Mouse (Mus musculus): ENCODE data around the gene Dbn1. TPM values are rescaled to one million over a fixed set of nuclear protein-coding genes. Genes with fewer than 3 reads are reported as not detected.

The Dbn1 gene
- polyA plus RNA-seq, 1 experiment from 2014 or later = 7.7 TPM

DNA sequence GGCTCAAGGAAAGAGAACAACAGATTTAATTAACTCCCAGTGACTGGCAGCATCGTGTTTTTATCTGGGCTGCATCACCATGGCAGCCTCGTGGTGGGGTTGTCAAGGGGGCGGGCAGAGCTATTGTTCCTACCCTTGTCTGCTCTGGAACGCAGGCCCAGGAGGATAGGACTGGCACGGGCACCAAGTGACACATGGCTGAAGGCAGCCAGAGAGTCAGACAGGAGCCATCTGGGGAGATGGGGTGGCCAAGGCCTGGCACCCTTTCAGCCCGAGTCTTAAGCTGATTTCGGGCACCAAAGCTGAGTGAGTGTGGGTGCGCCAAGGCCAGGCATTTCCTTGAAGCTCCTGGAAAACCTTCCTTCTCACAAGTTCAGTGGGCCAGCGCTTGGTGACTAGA, 17.5 kb downstream of the Dbn1 start:
- H3K4me2 ChIP-seq (ENCODE audit: low read depth, low read length) = no peak overlapping the region
- H3K4me1 ChIP-seq (ENCODE audit: control insufficient read depth, low read depth, low read length) = peaks cover 16% of the 10 kb centered on the region
- no peak overlapping the region for H3K9ac ChIP-seq (ENCODE audit: low read depth, low read length)
- H3K36me3 ChIP-seq (ENCODE audit: control insufficient read depth, insufficient read depth) = no peaks in the 10 kb centered on the region
- peaks cover 76% of the 10 kb centered on the region for H3K27me3 ChIP-seq (ENCODE audit: control insufficient read depth, insufficient read depth, low read depth, low read length)
- H3K9me3 ChIP-seq (replicated peaks; ENCODE audit: control insufficient read depth, low read length) = no peaks in the 10 kb centered on the region
- H3K27ac ChIP-seq (ENCODE audit: low read length) = no peak overlapping the region
- WGBS (ENCODE audit: insufficient replicate concordance) = 62% methylated on average over 9 of the region's 9 CpGs
- H3K4me3 ChIP-seq (ENCODE audit: low read depth, low read length) = no peak overlapping the region
- no peak for ATAC-seq (ENCODE audit: low read depth)

DNA sequence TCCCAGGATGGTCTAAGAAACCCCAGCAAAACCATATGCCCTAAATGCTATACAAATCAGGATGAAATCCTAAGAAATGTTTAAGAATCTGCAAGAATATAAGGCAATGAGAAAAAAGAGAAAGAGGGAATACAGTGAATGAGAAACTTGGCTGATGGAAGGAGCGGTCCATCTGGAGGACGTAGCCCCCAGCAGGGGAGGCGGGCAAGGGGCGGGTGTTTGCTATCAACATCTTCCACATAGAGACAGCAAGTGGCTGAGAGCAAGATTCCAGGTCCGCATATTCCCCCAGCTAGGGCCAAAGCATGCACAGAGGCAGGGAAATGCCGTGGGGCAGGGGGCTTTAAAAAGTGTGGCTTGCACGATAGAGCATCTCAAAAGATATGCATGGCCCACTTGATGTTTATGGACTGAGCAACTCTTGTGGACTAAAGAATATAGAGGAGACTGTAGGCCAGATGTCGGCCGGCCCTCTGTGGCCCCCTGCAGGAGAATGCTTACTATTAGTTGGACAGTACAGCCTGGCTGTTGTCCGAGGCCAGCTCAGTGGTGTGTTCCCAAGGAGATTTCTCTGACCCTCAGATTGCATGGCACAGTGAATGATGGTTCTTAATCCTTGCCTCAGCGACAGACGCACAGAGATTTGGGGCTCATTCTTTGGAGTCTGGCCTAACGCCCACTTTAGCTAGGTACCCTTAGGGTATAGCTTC, 18.9 kb downstream of the Dbn1 start:
- WGBS (ENCODE audit: insufficient replicate concordance) = 42% methylated on average over 13 of the region's 13 CpGs
- Histone ChIP-seq H3K4me3 (ENCODE audit: low read depth, low read length) (no peak overlapping the region), H3K27ac (ENCODE audit: low read length) (no peak overlapping the region), H3K36me3 (ENCODE audit: control insufficient read depth, insufficient read depth) (no peaks in the 10 kb centered on the region), H3K27me3 (ENCODE audit: control insufficient read depth, insufficient read depth, low read depth, low read length) (peaks cover 78% of the 10 kb centered on the region), H3K9me3 (replicated peaks; ENCODE audit: control insufficient read depth, low read length) (no peaks in the 10 kb centered on the region), H3K9ac (ENCODE audit: low read depth, low read length) (no peak overlapping the region), H3K4me2 (ENCODE audit: low read depth, low read length) (no peak overlapping the region), H3K4me1 (ENCODE audit: control insufficient read depth, low read depth, low read length) (peaks cover 27% of the 10 kb centered on the region)
- no peak for ATAC-seq (ENCODE audit: low read depth)

DNA sequence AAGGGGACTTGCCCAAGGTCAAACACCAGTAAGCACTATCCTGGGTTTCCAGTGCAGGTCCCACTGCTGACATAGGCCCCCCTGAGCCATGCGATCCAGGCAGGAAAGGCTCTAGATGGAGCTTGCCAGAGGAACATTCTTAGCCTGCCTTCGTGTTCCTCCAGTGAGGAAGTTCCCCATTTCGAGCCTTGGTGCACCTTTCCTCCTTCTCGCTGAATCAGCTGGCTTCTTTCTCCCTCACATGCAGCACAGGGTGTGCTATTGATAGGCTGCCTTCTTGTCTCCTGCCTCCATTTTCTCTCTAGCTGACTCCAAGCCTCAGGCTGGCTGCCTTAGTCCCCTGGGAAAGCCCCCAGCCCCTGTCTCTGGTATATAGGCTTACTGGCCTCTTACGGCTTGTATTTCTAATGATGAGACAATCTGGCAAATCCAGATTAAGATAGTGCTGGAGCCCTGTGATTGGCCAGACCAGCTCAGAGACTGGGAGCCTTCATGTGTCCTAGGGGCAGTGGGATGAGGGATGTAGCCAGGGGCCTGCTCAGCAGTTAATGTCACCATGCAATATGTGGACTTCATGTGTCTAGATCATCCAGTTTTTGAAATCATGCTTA, 22.0 kb downstream of the Dbn1 start:
- H3K9me3 ChIP-seq (replicated peaks; ENCODE audit: control insufficient read depth, low read length) = no peaks in the 10 kb centered on the region
- peaks cover 16% of the 10 kb centered on the region for H3K4me1 ChIP-seq (ENCODE audit: control insufficient read depth, low read depth, low read length)
- 30% methylated on average over 5 of the region's 5 CpGs for WGBS (ENCODE audit: insufficient replicate concordance)
- H3K9ac ChIP-seq (ENCODE audit: low read depth, low read length) = no peak overlapping the region
- H3K27me3 ChIP-seq (ENCODE audit: control insufficient read depth, insufficient read depth, low read depth, low read length) = peaks cover 57% of the 10 kb centered on the region
- H3K27ac ChIP-seq (ENCODE audit: low read length) = no peak overlapping the region
- no peak overlapping the region for H3K4me3 ChIP-seq (ENCODE audit: low read depth, low read length)
- no peak for ATAC-seq (ENCODE audit: low read depth)
- no peak overlapping the region for H3K4me2 ChIP-seq (ENCODE audit: low read depth, low read length)
- H3K36me3 ChIP-seq (ENCODE audit: control insufficient read depth, insufficient read depth) = no peaks in the 10 kb centered on the region

DNA sequence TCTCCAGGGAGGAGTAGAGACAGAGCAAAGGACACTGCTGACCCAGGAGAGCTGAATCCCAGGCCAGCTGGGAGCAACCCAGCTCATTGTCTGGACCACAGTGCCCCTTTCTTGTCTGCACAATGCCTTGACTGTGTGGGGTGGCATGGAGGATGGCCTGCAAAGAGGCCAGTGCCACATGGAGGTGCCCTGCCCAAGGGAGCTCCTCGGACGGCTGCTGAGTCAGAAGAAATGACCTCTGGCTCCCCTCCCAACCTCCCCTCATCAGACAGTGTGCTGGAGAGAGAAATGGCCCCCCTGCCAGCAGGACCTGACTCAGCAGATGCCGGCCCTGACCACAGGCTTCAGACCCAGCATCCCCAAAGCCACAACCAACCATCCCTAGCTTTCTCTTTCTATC, 22.7 kb downstream of the Dbn1 start:
- no peak for ATAC-seq (ENCODE audit: low read depth)
- H3K27me3 ChIP-seq (ENCODE audit: control insufficient read depth, insufficient read depth, low read depth, low read length) = peaks cover 49% of the 10 kb centered on the region
- peaks cover 16% of the 10 kb centered on the region for H3K4me1 ChIP-seq (ENCODE audit: control insufficient read depth, low read depth, low read length)
- WGBS (ENCODE audit: insufficient replicate concordance) = 0% methylated on average over 3 of the region's 3 CpGs
- H3K4me3 ChIP-seq (ENCODE audit: low read depth, low read length) = no peak overlapping the region
- H3K36me3 ChIP-seq (ENCODE audit: control insufficient read depth, insufficient read depth) = peaks cover under 1% of the 10 kb centered on the region; the same call in 1 of the 2 replicates
- no peak overlapping the region for H3K27ac ChIP-seq (ENCODE audit: low read length)
- H3K9ac ChIP-seq (ENCODE audit: low read depth, low read length) = no peak overlapping the region
- H3K9me3 ChIP-seq (replicated peaks; ENCODE audit: control insufficient read depth, low read length) = no peaks in the 10 kb centered on the region
- H3K4me2 ChIP-seq (ENCODE audit: low read depth, low read length) = no peak overlapping the region

DNA sequence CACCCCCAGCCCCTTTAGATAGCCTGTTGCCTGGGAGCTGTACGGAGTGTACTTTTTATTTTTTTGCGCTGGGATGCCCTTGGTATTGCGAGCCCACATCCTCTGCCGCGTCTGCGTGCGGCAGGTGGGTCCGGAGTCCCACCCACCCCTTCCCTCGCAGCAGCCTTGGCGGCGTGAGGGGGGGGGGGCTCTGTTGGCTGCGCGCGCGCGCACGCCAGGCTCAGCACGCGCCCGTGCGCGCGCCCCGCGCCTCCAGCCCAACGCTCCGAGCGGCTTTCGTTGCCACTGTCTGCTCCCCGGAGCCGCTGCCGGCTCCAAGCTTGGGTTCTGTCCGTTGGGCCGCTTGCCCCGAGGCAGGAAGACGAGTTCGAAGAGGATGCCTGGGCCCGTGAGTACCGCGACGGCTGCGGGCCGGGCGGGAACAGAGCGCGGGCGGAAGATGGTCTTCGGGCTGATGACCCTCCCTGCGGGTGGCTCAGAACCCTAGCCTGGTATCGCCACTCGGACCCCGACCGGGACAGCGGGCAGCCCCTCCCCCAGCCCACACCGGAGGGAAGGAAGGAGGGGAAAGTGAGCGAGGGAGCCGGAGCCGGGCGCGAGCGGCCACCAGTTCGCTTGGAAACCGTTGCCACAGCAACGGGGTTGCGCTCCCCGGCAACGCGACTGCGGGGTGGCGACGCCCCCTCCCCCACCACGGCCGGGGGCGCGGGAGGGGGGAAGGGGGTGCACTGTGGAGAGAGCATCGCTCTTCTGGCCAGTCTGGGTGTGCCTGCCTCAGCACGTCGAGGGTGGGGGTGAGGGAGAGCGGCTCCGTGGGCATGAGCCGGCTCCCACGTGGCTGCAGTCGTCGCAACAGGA, 23.7 kb downstream of the Dbn1 start, which contains the start of gene Prr7:
TSS of gene Prr7 (plus strand) at position 241 of the 858 bp plus-strand sequence.
- Histone ChIP-seq H3K4me3 (ENCODE audit: low read depth, low read length) (peak within 1 kb of the TSS; percentile 56), H3K4me2 (ENCODE audit: low read depth, low read length) (peak within 1 kb of the TSS; percentile 72), H3K9ac (ENCODE audit: low read depth, low read length) (peak within 1 kb of the TSS; percentile 32; the same call in 1 of the 2 replicates), H3K4me1 (ENCODE audit: control insufficient read depth, low read depth, low read length) (peaks cover 16% of the 10 kb centered on the region), H3K27ac (ENCODE audit: low read length) (no peak within 1 kb of the TSS), H3K9me3 (replicated peaks; ENCODE audit: control insufficient read depth, low read length) (no peaks in the 10 kb centered on the region), H3K27me3 (ENCODE audit: control insufficient read depth, insufficient read depth, low read depth, low read length) (peaks cover 41% of the 10 kb centered on the region), H3K36me3 (ENCODE audit: control insufficient read depth, insufficient read depth) (peaks cover 9% of the 10 kb centered on the region)
- WGBS (ENCODE audit: insufficient replicate concordance) = under 1% methylated on average over 76 of the region's 84 CpGs
- ATAC-seq (ENCODE audit: low read depth) = peak; percentile 37

DNA sequence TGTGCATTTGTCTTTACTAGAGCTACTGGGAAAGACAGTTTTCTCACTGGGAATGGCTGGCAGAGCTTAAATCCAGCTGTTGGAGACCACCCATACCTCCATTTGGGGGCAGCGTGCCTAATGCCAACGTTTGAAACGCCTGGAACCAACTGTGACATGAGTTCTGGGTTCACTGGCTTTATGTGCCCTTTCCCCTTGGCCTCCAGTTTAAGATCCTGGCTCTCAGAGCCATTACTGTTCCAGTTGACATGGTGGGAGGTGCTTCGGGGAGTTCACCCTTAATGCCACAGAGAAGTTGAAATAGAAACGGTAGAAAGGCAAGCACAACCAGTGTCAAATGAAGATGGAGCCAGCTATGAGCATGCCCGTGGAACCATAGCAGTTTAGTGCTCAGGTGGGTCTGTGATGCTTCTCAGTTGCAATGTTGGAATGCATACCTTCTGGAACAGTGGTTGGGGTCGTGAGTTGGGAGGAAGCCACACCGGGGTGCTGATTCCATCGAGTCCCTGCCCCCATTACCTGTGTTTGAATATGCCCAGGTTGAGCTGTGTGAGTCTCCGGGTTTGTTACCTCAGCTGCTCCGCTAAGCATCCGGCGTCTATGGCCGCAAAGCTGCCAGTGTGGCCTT, 24.4 kb downstream of the Dbn1 start:
- WGBS (ENCODE audit: insufficient replicate concordance) = 12% methylated on average over 14 of the region's 14 CpGs
- H3K36me3 ChIP-seq (ENCODE audit: control insufficient read depth, insufficient read depth) = peaks cover 14% of the 10 kb centered on the region
- peaks cover 36% of the 10 kb centered on the region for H3K27me3 ChIP-seq (ENCODE audit: control insufficient read depth, insufficient read depth, low read depth, low read length)
- H3K9me3 ChIP-seq (replicated peaks; ENCODE audit: control insufficient read depth, low read length) = no peaks in the 10 kb centered on the region
- no peak overlapping the region for H3K27ac ChIP-seq (ENCODE audit: low read length)
- no peak for ATAC-seq (ENCODE audit: low read depth)
- peak overlapping the region; percentile 56 for H3K4me3 ChIP-seq (ENCODE audit: low read depth, low read length)
- H3K4me1 ChIP-seq (ENCODE audit: control insufficient read depth, low read depth, low read length) = peaks cover 16% of the 10 kb centered on the region
- H3K4me2 ChIP-seq (ENCODE audit: low read depth, low read length) = peak overlapping the region; percentile 72
- H3K9ac ChIP-seq (ENCODE audit: low read depth, low read length) = no peak overlapping the region

DNA sequence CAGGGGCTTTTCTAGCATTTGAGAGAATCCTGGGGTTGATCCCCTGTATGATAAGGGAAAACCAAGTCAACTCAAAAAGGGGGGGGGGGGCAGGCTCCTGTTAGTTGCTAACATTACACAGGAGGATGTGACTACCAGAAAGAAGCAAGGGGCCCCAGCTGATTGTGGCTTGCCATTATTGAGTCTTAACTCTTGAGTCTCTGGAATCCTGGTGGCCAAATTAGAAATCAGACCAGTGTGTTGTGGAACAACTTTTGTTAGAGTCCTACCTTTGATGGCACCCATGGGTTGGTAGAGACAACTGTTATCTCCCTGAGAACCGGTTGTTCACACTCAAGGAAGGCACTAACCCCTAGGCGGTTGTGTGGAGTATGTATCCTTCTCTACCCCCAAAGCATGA, 24.9 kb downstream of the Dbn1 start:
- Histone ChIP-seq H3K4me3 (ENCODE audit: low read depth, low read length) (no peak overlapping the region), H3K9ac (ENCODE audit: low read depth, low read length) (no peak overlapping the region), H3K36me3 (ENCODE audit: control insufficient read depth, insufficient read depth) (peaks cover 17% of the 10 kb centered on the region), H3K4me2 (ENCODE audit: low read depth, low read length) (no peak overlapping the region), H3K27ac (ENCODE audit: low read length) (no peak overlapping the region), H3K27me3 (ENCODE audit: control insufficient read depth, insufficient read depth, low read depth, low read length) (peaks cover 35% of the 10 kb centered on the region), H3K9me3 (replicated peaks; ENCODE audit: control insufficient read depth, low read length) (no peaks in the 10 kb centered on the region), H3K4me1 (ENCODE audit: control insufficient read depth, low read depth, low read length) (peaks cover 16% of the 10 kb centered on the region)
- 38% methylated on average over 2 of the region's 2 CpGs for WGBS (ENCODE audit: insufficient replicate concordance)
- ATAC-seq (ENCODE audit: low read depth) = no peak

DNA sequence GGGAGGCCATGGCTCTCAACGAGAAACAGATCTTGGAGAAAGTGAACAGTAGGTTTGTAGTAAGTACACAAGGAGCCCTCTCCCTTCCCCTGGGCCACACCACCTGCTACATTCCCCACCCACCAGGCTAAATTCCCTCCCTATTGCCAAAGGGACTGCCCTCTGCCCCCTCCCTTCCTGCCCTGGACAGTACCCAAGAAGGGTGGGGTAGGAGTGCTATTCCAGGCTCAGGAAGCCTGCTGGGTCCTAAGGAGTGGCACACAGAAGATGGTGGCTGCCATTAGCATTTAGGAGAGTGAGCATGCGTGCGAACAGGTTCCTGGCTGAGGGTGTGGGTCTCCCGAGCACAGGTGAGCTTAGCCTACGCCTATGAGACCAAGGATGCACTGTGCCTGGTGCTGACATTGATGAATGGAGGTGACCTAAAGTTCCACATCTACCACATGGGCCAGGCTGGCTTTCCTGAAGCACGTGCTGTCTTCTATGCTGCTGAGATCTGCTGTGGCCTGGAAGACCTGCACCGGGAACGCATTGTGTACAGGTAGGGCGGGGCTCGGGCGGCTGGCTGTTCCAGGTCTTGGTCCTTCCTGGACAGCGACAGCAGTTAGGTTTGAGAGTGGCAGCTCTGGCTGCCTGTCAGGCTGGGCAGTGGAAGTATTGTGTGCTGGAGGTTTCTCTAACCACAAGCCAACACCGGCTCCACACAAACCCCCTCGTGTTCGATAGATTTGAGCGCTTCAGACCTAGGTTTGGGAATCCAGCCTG, 35.9 kb downstream of the Dbn1 start:
- H3K4me3 ChIP-seq (ENCODE audit: low read depth, low read length) = no peak overlapping the region
- H3K4me1 ChIP-seq (ENCODE audit: control insufficient read depth, low read depth, low read length) = peaks cover 31% of the 10 kb centered on the region
- ATAC-seq (ENCODE audit: low read depth) = no peak
- H3K36me3 ChIP-seq (ENCODE audit: control insufficient read depth, insufficient read depth) = peaks cover 43% of the 10 kb centered on the region
- no peak overlapping the region for H3K9ac ChIP-seq (ENCODE audit: low read depth, low read length)
- no peak overlapping the region for H3K4me2 ChIP-seq (ENCODE audit: low read depth, low read length)
- H3K27ac ChIP-seq (ENCODE audit: low read length) = no peak overlapping the region
- 90% methylated on average over 16 of the region's 16 CpGs for WGBS (ENCODE audit: insufficient replicate concordance)
- H3K27me3 ChIP-seq (ENCODE audit: control insufficient read depth, insufficient read depth, low read depth, low read length) = no peaks in the 10 kb centered on the region
- H3K9me3 ChIP-seq (replicated peaks; ENCODE audit: control insufficient read depth, low read length) = no peaks in the 10 kb centered on the region
